ENCODE assay signal across 9 mouse cellular contexts in the genomic region with DNA sequence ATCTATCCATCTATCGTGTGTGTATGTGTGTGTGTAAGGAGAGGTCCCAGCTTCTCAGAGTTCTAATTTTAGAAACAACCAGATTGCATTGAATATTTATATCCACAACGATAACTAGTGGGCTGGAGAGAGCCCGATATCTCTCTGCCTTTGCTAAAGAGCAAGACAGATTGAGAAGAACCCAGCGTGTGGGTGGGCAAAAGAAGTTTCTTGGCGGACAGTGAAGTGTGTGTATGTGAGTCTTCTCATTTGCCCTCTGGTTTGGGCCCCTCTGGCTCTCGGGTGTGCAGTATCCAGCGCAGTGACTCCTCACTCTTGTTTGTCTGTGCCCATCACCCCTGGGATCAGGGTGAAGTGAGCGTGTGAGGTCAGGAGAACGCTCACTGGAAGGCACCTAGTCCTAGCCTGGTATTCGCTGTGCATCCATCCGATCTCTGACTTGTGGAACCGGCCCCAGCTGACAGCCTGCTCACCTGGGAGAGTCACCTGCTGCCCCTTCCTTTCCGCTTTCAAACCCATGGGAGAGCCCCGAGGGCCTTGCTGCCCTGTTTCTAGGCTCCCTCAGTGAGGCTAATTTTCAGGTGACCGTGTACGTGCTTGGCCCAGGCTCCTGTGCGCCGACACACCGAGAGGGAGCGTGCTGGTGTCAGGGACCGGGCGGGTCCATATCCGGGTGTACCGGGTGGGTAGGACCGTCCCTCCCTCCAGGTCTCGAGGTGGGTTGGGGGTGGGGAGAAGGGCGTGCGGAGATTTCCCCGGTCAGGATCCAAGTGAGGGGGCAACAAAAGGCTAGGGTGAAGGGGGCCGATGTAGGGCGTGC. TPM values are rescaled to one million over a fixed set of nuclear protein-coding genes. Genes with fewer than 3 reads are reported as not detected.
DNase-seq lines count a peak whose midpoint lies in the region; ATAC-seq lines count a peak whose summit lies in the region.
"Had no signal": no experiment of that assay in that cellular context is flagged by ENCODE, and none has a peak within 500 bp of the region (broad histone marks: within the 10 kb centered on the region; RNA-seq: fewer than 3 reads in every experiment).

No protein-coding gene starts in this region.

- no peaks in the 10 kb centered on the region for H3K9me3 ChIP-seq in heart, embryonic 13.5 days
- no peaks in the 10 kb centered on the region for H3K9me3 ChIP-seq in forebrain, embryonic 10.5 days
- H3K9me3 ChIP-seq in intestine, embryonic 16.5 days (ENCODE audit: control insufficient read depth, low read length): no peaks in the 10 kb centered on the region
- no peaks in the 10 kb centered on the region for H3K9me3 ChIP-seq in midbrain, embryonic 10.5 days (replicated peaks)

- no peaks in the 10 kb centered on the region for H3K36me3 ChIP-seq in heart, embryonic 13.5 days
- H3K36me3 ChIP-seq in forebrain, embryonic 10.5 days (replicated peaks): no peaks in the 10 kb centered on the region
- H3K36me3 ChIP-seq in intestine, embryonic 16.5 days (ENCODE audit: control insufficient read depth, insufficient read depth, low read length): no peaks in the 10 kb centered on the region
- H3K36me3 ChIP-seq in midbrain, embryonic 10.5 days: no peaks in the 10 kb centered on the region

- H3K27me3 ChIP-seq in heart, embryonic 13.5 days (replicated peaks): 0 out of 2 replicates have a peak, but pooled peaks cover 10% of the 10 kb centered on the region
- H3K27me3 ChIP-seq in forebrain, embryonic 10.5 days (ENCODE audit: poor library complexity, severe bottlenecking): peaks cover 55% of the 10 kb centered on the region
- no peaks in the 10 kb centered on the region for H3K27me3 ChIP-seq in intestine, embryonic 16.5 days (replicated peaks; ENCODE audit: control insufficient read depth, insufficient read depth, low read length)
- peaks cover 50% of the 10 kb centered on the region for H3K27me3 ChIP-seq in midbrain, embryonic 10.5 days (ENCODE audit: low read depth, poor library complexity, severe bottlenecking)

- H3K4me3 ChIP-seq in heart, embryonic 13.5 days: peak overlapping the region; percentile 76
- H3K4me3 ChIP-seq in forebrain, embryonic 10.5 days: peak overlapping the region; percentile 83
- H3K4me3 ChIP-seq in intestine, embryonic 16.5 days (ENCODE audit: low read length): peak overlapping the region; percentile 85
- H3K4me3 ChIP-seq in midbrain, embryonic 10.5 days: peak overlapping the region; percentile 83

- H3K4me1 ChIP-seq in heart, embryonic 13.5 days: peaks cover 25% of the 10 kb centered on the region
- H3K4me1 ChIP-seq in forebrain, embryonic 10.5 days: peaks cover 18% of the 10 kb centered on the region
- peaks cover 19% of the 10 kb centered on the region for H3K4me1 ChIP-seq in intestine, embryonic 16.5 days (ENCODE audit: control insufficient read depth, insufficient read depth, low read length)
- H3K4me1 ChIP-seq in midbrain, embryonic 10.5 days: peaks cover 25% of the 10 kb centered on the region

- WGBS in heart, embryonic 13.5 days: 3% methylated on average over 31 of the region's 31 CpGs
- WGBS in forebrain, embryonic 10.5 days: 9% methylated on average over 31 of the region's 31 CpGs
- WGBS in intestine, embryonic 16.5 days: 9% methylated on average over 31 of the region's 31 CpGs
- WGBS in midbrain, embryonic 10.5 days: 9% methylated on average over 30 of the region's 31 CpGs

- H3K9ac ChIP-seq in heart, embryonic 13.5 days: peak overlapping the region; percentile 88
- H3K9ac ChIP-seq in intestine, embryonic 16.5 days (ENCODE audit: low read depth, low read length): peak overlapping the region; percentile 85

- intact Hi-C loops in heart, postnatal 25 days (cut with DNase I): no loop called here

- ATAC-seq in heart, embryonic 13.5 days (ENCODE audit: extremely low read depth, insufficient number of reproducible peaks, low FRiP score, low TSS enrichment): peak; percentile 43; the same call in 1 of the 2 replicates
- ATAC-seq in intestine, embryonic 16.5 days: peak; percentile 70

- H3K27ac ChIP-seq in heart, embryonic 13.5 days (replicated peaks): peak overlapping the region; percentile 81
- H3K27ac ChIP-seq in forebrain, embryonic 10.5 days: peak overlapping the region; percentile 89
- peak overlapping the region; percentile 86 for H3K27ac ChIP-seq in intestine, embryonic 16.5 days (ENCODE audit: low read length)
- H3K27ac ChIP-seq in midbrain, embryonic 10.5 days (replicated peaks): peak overlapping the region; percentile 91

- peak overlapping the region; percentile 96 for H3K4me2 ChIP-seq in heart, embryonic 13.5 days
- peak overlapping the region; percentile 96 for H3K4me2 ChIP-seq in intestine, embryonic 16.5 days (ENCODE audit: low read depth, low read length)

- no peak for DNase-seq in heart, postnatal 25 days (ENCODE audit: low spot score)
- peak; percentile 77 for DNase-seq in brain, adult 2 months (ENCODE audit: low read depth, low spot score)
- DNase-seq in forebrain, embryonic 10.5 days (ENCODE audit: extremely low spot score, low spot score): no peak
- DNase-seq in midbrain, embryonic 10.5 days (ENCODE audit: low spot score): no peak
- DNase-seq in testis, postnatal 14 days (ENCODE audit: low spot score): peak; percentile 24
- DNase-seq in urinary bladder, postnatal 4 days (ENCODE audit: low spot score in 2 of 2): no peak

RNA-seq across cellular contexts. Expression of a gene that starts 0.7 kb away (rescaled TPM):
- polyA plus RNA-seq in heart, embryonic 13.5 days (2015; fragmentation: Nextera tagmentation; extraction: Ambion mirVana): 1.4 and 1.5 TPM in 2 replicates
- 1 to 10 TPM; 3.4 to 3.5 TPM for total RNA-seq in heart, postnatal 25 days (2021)
- polyA plus RNA-seq in forebrain, embryonic 10.5 days (2016; fragmentation: Nextera tagmentation; extraction: Ambion mirVana): 0.99 and 1.4 TPM in 2 replicates
- 1.4 and 2.5 TPM in 2 replicates for polyA plus RNA-seq in intestine, embryonic 16.5 days (2015; fragmentation: Nextera tagmentation; extraction: Ambion mirVana)
- polyA plus RNA-seq in midbrain, embryonic 10.5 days (2016; fragmentation: Nextera tagmentation; extraction: Ambion mirVana): 0.97 and 1.5 TPM in 2 replicates
- total RNA-seq: MEL had no signal

RNA-seq across cellular contexts. Expression of a gene that starts 4.9 kb away (rescaled TPM):
- polyA plus RNA-seq in heart, embryonic 13.5 days (2015; fragmentation: Nextera tagmentation; extraction: Ambion mirVana): 210 and 263 TPM in 2 replicates
- total RNA-seq in heart, postnatal 25 days (2021): 10 to 100 TPM; 15.7 to 22.9 TPM
- 215 and 266 TPM in 2 replicates for polyA plus RNA-seq in forebrain, embryonic 10.5 days (2016; fragmentation: Nextera tagmentation; extraction: Ambion mirVana)
- polyA plus RNA-seq in intestine, embryonic 16.5 days (2015; fragmentation: Nextera tagmentation; extraction: Ambion mirVana): 264 and 268 TPM in 2 replicates
- 227 and 286 TPM in 2 replicates for polyA plus RNA-seq in midbrain, embryonic 10.5 days (2016; fragmentation: Nextera tagmentation; extraction: Ambion mirVana)

RNA-seq across cellular contexts. Expression of a gene that starts 43.9 kb away (rescaled TPM):
- 13.5 and 14.8 TPM in 2 replicates for polyA plus RNA-seq in heart, embryonic 13.5 days (2015; fragmentation: Nextera tagmentation; extraction: Ambion mirVana)
- total RNA-seq in heart, postnatal 25 days (2021): 10 to 100 TPM; 42.1 to 45.1 TPM
- polyA plus RNA-seq in forebrain, embryonic 10.5 days (2016; fragmentation: Nextera tagmentation; extraction: Ambion mirVana): 13.2 and 14.6 TPM in 2 replicates
- polyA plus RNA-seq in intestine, embryonic 16.5 days (2015; fragmentation: Nextera tagmentation; extraction: Ambion mirVana): 25.4 and 27.4 TPM in 2 replicates
- polyA plus RNA-seq in midbrain, embryonic 10.5 days (2016; fragmentation: Nextera tagmentation; extraction: Ambion mirVana): 13.6 and 15.2 TPM in 2 replicates
- total RNA-seq: MEL had no signal

Comparison
In these comparisons a context has a peak if more than half of its experiments do, and no peak if none do; other contexts are left out.
1. DNase-seq: peak in brain, adult 2 months (single experiment) and testis, postnatal 14 days (single experiment); none in heart, postnatal 25 days (single experiment), forebrain, embryonic 10.5 days (single experiment), midbrain, embryonic 10.5 days (single experiment) and urinary bladder, postnatal 4 days (0 of 2).
2. Peak in every context shown above with its lines, with median percentiles within 50 percentile points of each other: H3K27ac ChIP-seq and H3K4me3 ChIP-seq.